Mouse (Mus musculus) forebrain, postnatal 0 days (tissue): ENCODE measurements around the gene Pitpnb. TPM values are rescaled to one million over a fixed set of nuclear protein-coding genes. Genes with fewer than 3 reads are reported as not detected.

Source experiments
- ATAC-seq: fragments of 200-750 bp; cut with Nextera tagmentation; 2 replicates; pipeline ENCODE4 v1.8.0; 2017; ENCODE audit warnings: mild to moderate bottlenecking, moderate library complexity
- DNase-seq: peaks from one replicate; pipeline ENCODE4 v3.0.0-alpha.2; 2015
- H3K27ac ChIP-seq: fragments of 300-500 bp; sonication (generic); 2 replicates; pipeline ENCODE4 v1.5.1; 2014; ENCODE audit warnings: low read depth, mild to moderate bottlenecking, antibody characterized with exemption, low read length, moderate library complexity, mixed read lengths
- H3K27me3 ChIP-seq: fragments of 300-500 bp; sonication (generic); 2 replicates; pipeline ENCODE4 v1.6.1; 2014; ENCODE audit warnings: mild to moderate bottlenecking, low read length, mixed read lengths; ENCODE audit not compliant: insufficient read depth
- H3K36me3 ChIP-seq: fragments of 300-500 bp; sonication (generic); 2 replicates; pipeline ENCODE4 v1.6.1; 2014; ENCODE audit warnings: mild to moderate bottlenecking, moderate library complexity; ENCODE audit not compliant: insufficient read depth
- H3K4me1 ChIP-seq: fragments of 300-500 bp; sonication (generic); 2 replicates; pipeline ENCODE4 v1.6.1; 2014; ENCODE audit warnings: antibody characterized with exemption; ENCODE audit not compliant: insufficient read depth
- H3K4me2 ChIP-seq: fragments of 300-500 bp; sonication (generic); 2 replicates; pipeline ENCODE4 v1.6.1; 2014; ENCODE audit warnings: low read depth, mild to moderate bottlenecking, moderate library complexity
- H3K4me3 ChIP-seq: fragments of 300-500 bp; sonication (generic); 2 replicates; pipeline ENCODE4 v1.5.1; 2014; ENCODE audit warnings: low read depth, low read length, mixed read lengths
- H3K9ac ChIP-seq: fragments of 300-500 bp; sonication (generic); 2 replicates; pipeline ENCODE4 v1.6.1; 2014; ENCODE audit warnings: mild to moderate bottlenecking
- H3K9me3 ChIP-seq: fragments of 300-500 bp; sonication (generic); 2 replicates; pipeline ENCODE4 v1.6.1; 2016; ENCODE audit warnings: low read length
- CTCF ChIP-seq: sonication (generic); IDR thresholded peaks from 2 replicates; pipeline ENCODE4 v1.5.1; 2016; ENCODE audit warnings: antibody characterized with exemption, control low read depth, low read depth
- WGBS: fragments of 180-500 bp; shearing (Covaris S2); extraction: QIAGEN DNeasy Blood & Tissue Kit; methylation state at CpG from one replicate; pipeline ENCODE4 v1.1.7; 2014; 5-methylcytosine and 5-hydroxymethylcytosine counted together
- polyA plus RNA-seq: library from polyadenylated mRNA; unstranded; fragments of >200 nt; fragmentation: Nextera tagmentation; extraction: Ambion mirVana; gene quantifications from 2 replicates; pipeline ENCODE4 v1.2.1, GENCODE M21; 2015
- total RNA-seq: library from RNA; depleted of rRNA; stranded (reverse); fragments of >200 nt; gene quantifications from 2 replicates; pipeline ENCODE4 v1.2.3, GENCODE M21; 2014

Pitpnb gene
- total and polyA plus RNA-seq, 2 experiments from 2014 or later = 11.2 to 93.0 TPM

DNA sequence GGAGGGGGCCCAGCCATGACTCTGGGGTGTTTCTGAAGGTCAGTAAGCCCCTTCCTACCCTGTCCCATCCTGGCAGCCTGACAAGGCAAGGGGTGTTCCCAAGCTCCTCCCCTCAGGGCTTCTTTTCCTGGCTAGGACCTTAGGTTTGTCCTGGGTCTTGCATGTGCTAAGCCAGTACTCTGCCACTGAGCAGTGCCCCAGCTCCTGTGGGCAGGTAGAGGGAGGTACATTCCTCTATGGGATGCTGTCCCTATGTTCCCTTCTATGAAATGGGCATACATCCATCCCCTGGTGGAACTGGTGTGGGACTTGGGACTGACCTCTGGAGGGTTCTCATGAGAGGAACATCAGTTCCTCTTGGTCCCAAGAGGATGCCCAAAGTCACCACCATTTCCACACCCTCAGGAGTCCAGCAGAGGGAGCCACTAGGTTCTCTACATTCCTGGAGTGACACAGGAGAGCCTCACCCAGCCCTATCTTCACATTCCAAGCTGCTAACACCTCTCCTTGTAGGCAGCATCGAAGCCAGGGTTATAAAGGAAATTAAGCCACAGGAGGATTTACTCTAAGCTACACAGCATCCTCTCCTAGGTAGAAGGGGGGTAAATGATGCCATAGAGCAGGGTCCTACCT is 79.0 kb downstream of the Pitpnb start:
- WGBS = 39% methylated on average over 1 of the region's 1 CpGs
- Histone ChIP-seq H3K9me3 (no peaks in the 10 kb centered on the region), H3K9ac (no peak overlapping the region), H3K36me3 (no peaks in the 10 kb centered on the region), H3K4me3 (no peak overlapping the region), H3K4me1 (0 out of 2 replicates have a peak, but pooled peaks cover 2% of the 10 kb centered on the region), H3K27ac (no peak overlapping the region), H3K4me2 (no peak overlapping the region), H3K27me3 (no peaks in the 10 kb centered on the region)
- DNase-seq = no peak
- peak; percentile 57 for TF ChIP-seq CTCF
- ATAC-seq = no peak

DNA sequence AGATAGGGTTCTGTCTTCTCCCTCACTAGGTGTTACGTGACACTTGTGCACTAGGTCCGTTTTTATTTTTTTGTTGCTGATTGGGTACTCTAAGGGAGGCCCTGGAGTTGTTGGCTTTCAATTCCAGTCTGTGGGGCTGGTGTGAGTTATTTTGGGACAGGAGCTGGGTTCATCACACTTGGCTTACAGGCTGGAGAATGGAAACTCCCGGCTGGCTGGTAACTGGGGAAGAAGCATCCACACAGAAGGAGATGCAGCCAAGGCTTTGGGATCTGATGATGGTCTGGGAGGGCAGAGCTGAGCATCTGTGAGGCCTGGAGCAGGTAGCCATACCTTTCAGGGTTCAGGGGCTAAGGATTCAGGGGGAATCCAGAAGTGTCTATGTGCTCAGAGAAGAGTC is 80.1 kb downstream of the Pitpnb start:
- Histone ChIP-seq H3K9ac (no peak overlapping the region), H3K36me3 (no peaks in the 10 kb centered on the region), H3K4me1 (0 out of 2 replicates have a peak, but pooled peaks cover 4% of the 10 kb centered on the region), H3K27ac (no peak overlapping the region), H3K4me3 (no peak overlapping the region), H3K9me3 (no peaks in the 10 kb centered on the region), H3K27me3 (no peaks in the 10 kb centered on the region), H3K4me2 (no peak overlapping the region)
- WGBS = 76% methylated on average over 3 of the region's 3 CpGs
- DNase-seq (no peak), ATAC-seq (no peak)
- no peak for TF ChIP-seq CTCF

GRCm38 (mm10) chr5:111414192-111414591 is 83.6 kb downstream of the Pitpnb start:
- DNase-seq (peak; percentile 93), ATAC-seq (peak; percentile 30)
- Histone ChIP-seq H3K36me3 (peaks cover 1% of the 10 kb centered on the region), H3K4me1 (0 out of 2 replicates have a peak, but pooled peaks cover 2% of the 10 kb centered on the region), H3K27ac (no peak overlapping the region; the same call in 1 of the 2 replicates), H3K9ac (no peak overlapping the region), H3K9me3 (no peaks in the 10 kb centered on the region), H3K4me2 (peak overlapping the region; percentile 85), H3K27me3 (no peaks in the 10 kb centered on the region), H3K4me3 (no peak overlapping the region)
- WGBS = under 1% methylated on average over 5 of the region's 5 CpGs
- TF ChIP-seq CTCF = peak; percentile 90

GRCm38 (mm10) chr5:111414770-111415249 is 84.2 kb downstream of the Pitpnb start:
- H3K4me2 ChIP-seq = peak overlapping the region; percentile 85
- no peak for DNase-seq
- H3K27me3 ChIP-seq = no peaks in the 10 kb centered on the region
- peak overlapping the region; percentile 66; the same call in 1 of the 2 replicates for H3K27ac ChIP-seq
- no peak for ATAC-seq
- WGBS = 31% methylated on average over 4 of the region's 4 CpGs
- 0 out of 2 replicates have a peak, but pooled peaks cover 2% of the 10 kb centered on the region for H3K4me1 ChIP-seq
- no peaks in the 10 kb centered on the region for H3K9me3 ChIP-seq
- peaks cover 7% of the 10 kb centered on the region for H3K36me3 ChIP-seq
- peak overlapping the region; percentile 88 for H3K4me3 ChIP-seq
- no peak for TF ChIP-seq CTCF
- peak overlapping the region; percentile 41; the same call in 1 of the 2 replicates for H3K9ac ChIP-seq

- no peak for TF ChIP-seq CTCF
- WGBS = 5% methylated on average over 14 of the region's 14 CpGs
Observed at GRCm38 (mm10) chr5:111415575-111415974, 85.0 kb downstream of the Pitpnb start.

GRCm38 (mm10) chr5:111416048-111416447 is 85.5 kb downstream of the Pitpnb start:
- Histone ChIP-seq H3K27me3 (no peaks in the 10 kb centered on the region), H3K4me3 (peak overlapping the region; percentile 88), H3K36me3 (peaks cover 20% of the 10 kb centered on the region), H3K27ac (peak overlapping the region; percentile 97), H3K9me3 (no peaks in the 10 kb centered on the region), H3K4me2 (peak overlapping the region; percentile 85), H3K9ac (peak overlapping the region; percentile 90), H3K4me1 (0 out of 2 replicates have a peak, but pooled peaks cover 2% of the 10 kb centered on the region)
- ATAC-seq (no peak), DNase-seq (peak; percentile 71)
- TF ChIP-seq CTCF = peak; percentile 22; the same call in 1 of the 2 replicates
- under 1% methylated on average over 13 of the region's 13 CpGs for WGBS

More at GRCm38 (mm10) chr5:111415575-111415974, 85.0 kb downstream of the Pitpnb start:
- Histone ChIP-seq H3K27me3 (no peaks in the 10 kb centered on the region), H3K9ac (peak overlapping the region; percentile 90), H3K36me3 (peaks cover 15% of the 10 kb centered on the region), H3K4me1 (0 out of 2 replicates have a peak, but pooled peaks cover 2% of the 10 kb centered on the region), H3K9me3 (no peaks in the 10 kb centered on the region), H3K4me3 (peak overlapping the region; percentile 88), H3K4me2 (peak overlapping the region; percentile 85), H3K27ac (peak overlapping the region; percentile 97)
- no peak for DNase-seq
- ATAC-seq = no peak

GRCm38 (mm10) chr5:111416591-111417374 is 86.2 kb downstream of the Pitpnb start, which contains the start of gene Mn1:
Mn1 (plus strand) TSS chr5:111417362.
- Histone ChIP-seq H3K27me3 (no peaks in the 10 kb centered on the region), H3K27ac (peak within 1 kb of the TSS; percentile 97), H3K9ac (peak within 1 kb of the TSS; percentile 90), H3K9me3 (no peaks in the 10 kb centered on the region), H3K4me1 (0 out of 2 replicates have a peak, but pooled peaks cover 2% of the 10 kb centered on the region), H3K4me2 (peak within 1 kb of the TSS; percentile 85), H3K36me3 (peaks cover 27% of the 10 kb centered on the region), H3K4me3 (peak within 1 kb of the TSS; percentile 88)
- ATAC-seq (peak; percentile 92), DNase-seq (peak; percentile 97)
- TF ChIP-seq CTCF = no peak
- 1% methylated on average over 70 of the region's 88 CpGs for WGBS
